Mouse (Mus musculus): ENCODE measurements around the gene Mpig6b. TPM values are rescaled to one million over a fixed set of nuclear protein-coding genes. Genes with fewer than 3 reads are reported as not detected.

Gene Mpig6b
- total and polyA plus RNA-seq, 3 experiments, result 0.31 to 2.4 (median 1.4) TPM

DNA sequence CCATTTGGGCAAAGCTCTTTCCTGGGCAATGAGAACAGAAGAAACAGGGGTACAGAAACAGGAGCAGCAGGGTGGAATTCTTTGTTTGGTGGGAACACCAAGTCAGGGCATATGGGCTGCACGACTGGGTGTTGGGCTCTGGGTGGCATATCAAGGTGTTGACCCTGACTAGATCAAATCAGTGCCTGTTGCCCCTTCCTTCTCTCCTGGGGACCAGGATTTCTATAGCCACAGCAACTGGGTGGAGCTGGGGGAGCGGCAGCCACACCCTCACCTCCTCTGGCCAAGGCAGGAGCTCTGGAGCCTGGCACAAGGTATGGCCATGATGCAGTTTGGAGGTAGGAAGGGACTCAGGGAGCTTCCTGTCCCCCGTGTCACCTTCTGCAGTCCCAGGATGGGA, 47.8 kb downstream of the Mpig6b start:
- intact Hi-C loops (cut with DNase I), result no loop called here

DNA sequence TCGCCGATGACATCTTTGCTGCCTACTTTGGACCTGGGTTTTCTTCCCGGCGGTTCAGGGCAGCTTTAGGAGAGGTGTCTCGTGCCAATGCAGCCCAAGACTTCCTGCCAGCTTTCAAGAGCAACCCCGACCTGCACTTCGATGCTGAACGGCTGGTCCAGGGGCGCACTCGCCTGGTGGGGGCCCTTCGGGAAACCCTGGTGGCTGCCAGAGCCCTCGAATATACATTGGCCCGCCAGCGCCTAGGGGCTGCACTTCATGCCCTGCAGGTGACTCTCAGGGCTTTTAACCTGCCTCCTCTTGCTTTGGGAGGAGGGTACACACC, 48.3 kb downstream of the Mpig6b start:
- Histone ChIP-seq H3K9ac (ENCODE audit: low read depth, low read length) (no peak overlapping the region), H3K27ac (no peak overlapping the region), H3K27me3 (ENCODE audit: control insufficient read depth, insufficient read depth, low read length) (no peaks in the 10 kb centered on the region), H3K4me3 (no peak overlapping the region), H3K4me1 (ENCODE audit: control insufficient read depth, insufficient read depth, low read length) (peaks cover 9% of the 10 kb centered on the region), H3K36me3 (ENCODE audit: control insufficient read depth, insufficient read depth, low read length) (no peaks in the 10 kb centered on the region), H3K79me2 (replicated peaks; ENCODE audit: control insufficient read depth, insufficient read depth, low read length) (no peaks in the 10 kb centered on the region)
- TF ChIP-seq CTCF (IDR thresholded peaks at IDR 0.05), result no peak
- no peak for TF ChIP-seq POLR2A (IDR thresholded peaks at IDR 0.05; ENCODE audit: insufficient read depth, low read depth, low read length)
- no peak for TF ChIP-seq EP300 (IDR thresholded peaks at IDR 0.05; ENCODE audit: insufficient read depth, low read depth, low read length)
- intact Hi-C loops (cut with DNase I), result no loop called here
- 68% methylated on average over 14 of the region's 14 CpGs for WGBS
- DNase-seq, result peak in 1 of 2 experiments; percentile 16

More for the DNA sequence above, 47.8 kb downstream of the Mpig6b start:
- WGBS, result 78% methylated on average over 3 of the region's 3 CpGs
- TF ChIP-seq POLR2A (IDR thresholded peaks at IDR 0.05; ENCODE audit: insufficient read depth, low read depth, low read length), result no peak
- no peak for TF ChIP-seq EP300 (IDR thresholded peaks at IDR 0.05; ENCODE audit: insufficient read depth, low read depth, low read length)
- no peak for TF ChIP-seq CTCF (IDR thresholded peaks at IDR 0.05)
- Histone ChIP-seq H3K27me3 (ENCODE audit: control insufficient read depth, insufficient read depth, low read length) (no peaks in the 10 kb centered on the region), H3K36me3 (ENCODE audit: control insufficient read depth, insufficient read depth, low read length) (no peaks in the 10 kb centered on the region), H3K4me3 (no peak overlapping the region), H3K27ac (no peak overlapping the region), H3K4me1 (ENCODE audit: control insufficient read depth, insufficient read depth, low read length) (peaks cover 9% of the 10 kb centered on the region), H3K9ac (ENCODE audit: low read depth, low read length) (no peak overlapping the region), H3K79me2 (replicated peaks; ENCODE audit: control insufficient read depth, insufficient read depth, low read length) (no peaks in the 10 kb centered on the region)
- DNase-seq, result no peak

DNA sequence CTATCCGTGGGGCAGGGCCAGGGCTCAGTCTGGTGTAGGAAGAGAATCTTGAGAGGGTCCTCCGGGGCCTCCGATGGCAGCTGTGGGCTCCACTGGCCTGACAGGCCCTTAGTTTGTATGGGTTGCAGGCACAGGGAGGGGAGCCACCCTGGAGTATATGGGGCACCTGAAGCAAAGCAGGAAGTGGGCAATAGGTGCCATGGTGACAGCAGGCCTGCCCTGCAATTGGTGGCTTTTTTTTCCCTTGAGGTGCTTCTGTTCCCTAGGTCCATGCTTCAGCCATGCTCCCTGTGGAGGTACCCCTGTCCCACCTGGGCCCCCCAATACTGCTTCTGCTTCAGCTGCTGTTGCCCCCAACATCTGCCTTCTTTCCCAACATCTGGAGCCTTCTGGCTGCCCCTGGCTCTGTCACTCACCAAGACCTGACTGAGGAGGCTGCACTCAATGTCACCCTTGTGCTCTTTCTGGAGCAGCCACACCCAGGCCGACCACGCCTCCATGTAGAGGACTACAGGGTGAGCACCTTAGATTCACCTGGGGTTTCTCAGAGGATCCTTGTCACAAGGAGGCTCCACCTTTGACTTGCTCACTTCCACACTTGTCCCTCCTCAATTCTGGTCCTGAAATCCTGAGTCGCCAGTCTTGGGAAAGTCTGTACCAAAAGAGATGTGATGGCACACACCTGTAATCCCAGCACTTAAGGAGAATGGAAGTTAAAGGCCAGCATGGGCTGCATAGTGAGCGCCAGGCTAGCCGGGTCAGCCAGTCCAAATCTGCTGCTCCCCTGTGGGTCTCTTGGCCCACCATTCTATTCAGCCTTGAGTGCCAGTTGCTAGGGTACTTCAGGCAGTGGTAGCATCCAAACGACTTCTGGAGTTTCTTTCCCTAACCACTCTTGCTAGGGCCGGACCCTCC, 48.9 kb downstream of the Mpig6b start:
- DNase-seq, result peak in 1 of 2 experiments; percentile 13
- 74% methylated on average over 10 of the region's 10 CpGs for WGBS
- intact Hi-C loops (cut with DNase I), result no loop called here

DNA sequence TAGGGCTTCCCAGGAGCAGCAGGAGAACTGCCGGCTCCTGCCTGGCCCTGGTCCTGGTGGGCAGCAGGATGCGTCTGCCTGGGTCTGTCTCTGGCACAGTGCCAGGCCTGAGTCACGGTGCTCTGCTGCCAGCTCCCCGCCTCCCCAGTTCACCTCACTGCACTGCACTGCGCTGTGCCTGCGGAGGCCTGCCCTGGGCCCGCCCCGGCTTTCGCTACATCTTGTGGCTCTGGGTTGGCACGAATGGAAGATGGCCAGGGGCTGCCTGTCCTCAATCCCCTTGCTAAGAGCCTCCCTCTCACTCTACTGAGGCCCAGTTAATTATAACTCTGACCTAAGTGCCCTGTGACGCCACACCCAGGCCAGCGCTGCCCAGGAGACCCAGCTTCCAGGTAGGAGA, 49.6 kb downstream of the Mpig6b start, which contains the start of gene Vwa7:
Vwa7 (plus strand) TSS at position 204 of the 400 bp plus-strand sequence.
- Histone ChIP-seq H3K9ac (ENCODE audit: low read depth, low read length) (0 out of 2 replicates have a peak within 1 kb of the TSS, but pooled peaks have one; percentile 27), H3K27ac (peak within 1 kb of the TSS; percentile 36), H3K36me3 (ENCODE audit: control insufficient read depth, insufficient read depth, low read length) (no peaks in the 10 kb centered on the region), H3K27me3 (ENCODE audit: control insufficient read depth, insufficient read depth, low read length) (no peaks in the 10 kb centered on the region), H3K4me3 (no peak within 1 kb of the TSS), H3K79me2 (replicated peaks; ENCODE audit: control insufficient read depth, insufficient read depth, low read length) (no peaks in the 10 kb centered on the region), H3K4me1 (ENCODE audit: control insufficient read depth, insufficient read depth, low read length) (peaks cover 3% of the 10 kb centered on the region; the same call in 1 of the 2 replicates)
- intact Hi-C loops (cut with DNase I), result no loop called here
- DNase-seq, result peak; percentile 46 to 60
- 28% methylated on average over 12 of the region's 12 CpGs for WGBS
- no peak for TF ChIP-seq EP300 (IDR thresholded peaks at IDR 0.05; ENCODE audit: insufficient read depth, low read depth, low read length)
- TF ChIP-seq POLR2A (IDR thresholded peaks at IDR 0.05; ENCODE audit: insufficient read depth, low read depth, low read length), result no peak
- TF ChIP-seq CTCF (IDR thresholded peaks at IDR 0.05), result no peak

More for the DNA sequence above, 48.9 kb downstream of the Mpig6b start:
- no peaks in the 10 kb centered on the region for H3K79me2 ChIP-seq (replicated peaks; ENCODE audit: control insufficient read depth, insufficient read depth, low read length)
- no peak for TF ChIP-seq EP300 (IDR thresholded peaks at IDR 0.05; ENCODE audit: insufficient read depth, low read depth, low read length)
- no peaks in the 10 kb centered on the region for H3K36me3 ChIP-seq (ENCODE audit: control insufficient read depth, insufficient read depth, low read length)
- H3K9ac ChIP-seq (ENCODE audit: low read depth, low read length), result no peak overlapping the region
- no peak overlapping the region for H3K4me3 ChIP-seq
- H3K4me1 ChIP-seq (ENCODE audit: control insufficient read depth, insufficient read depth, low read length), result peaks cover 6% of the 10 kb centered on the region; the same call in 1 of the 2 replicates
- H3K27ac ChIP-seq, result peak overlapping the region; percentile 36
- no peaks in the 10 kb centered on the region for H3K27me3 ChIP-seq (ENCODE audit: control insufficient read depth, insufficient read depth, low read length)

DNA sequence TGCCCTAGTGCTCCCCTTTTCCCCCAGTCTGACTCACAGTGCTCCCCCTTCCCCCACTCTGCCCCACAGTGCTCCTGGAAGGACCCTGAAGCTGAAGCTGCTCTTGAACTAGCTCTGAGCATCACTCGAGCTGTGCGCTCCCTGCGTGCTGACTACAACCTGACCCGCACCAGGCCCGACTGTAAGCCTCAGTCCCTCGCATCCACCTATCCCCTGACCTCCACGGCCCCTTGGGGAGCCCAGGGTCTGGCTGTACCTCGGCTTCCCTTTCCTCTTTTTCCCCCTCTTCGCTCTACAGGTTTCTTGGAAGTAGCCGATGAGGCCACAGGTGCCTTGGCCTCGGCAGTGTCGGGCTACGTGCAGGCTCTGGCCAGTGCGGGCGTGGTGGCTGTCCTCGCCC, 50.7 kb downstream of the Mpig6b start:
- intact Hi-C loops (cut with DNase I), result no loop called here
- Histone ChIP-seq H3K36me3 (ENCODE audit: control insufficient read depth, insufficient read depth, low read length) (no peaks in the 10 kb centered on the region), H3K27me3 (ENCODE audit: control insufficient read depth, insufficient read depth, low read length) (no peaks in the 10 kb centered on the region), H3K4me3 (no peak overlapping the region), H3K4me1 (ENCODE audit: control insufficient read depth, insufficient read depth, low read length) (no peaks in the 10 kb centered on the region), H3K79me2 (replicated peaks; ENCODE audit: control insufficient read depth, insufficient read depth, low read length) (no peaks in the 10 kb centered on the region), H3K9ac (ENCODE audit: low read depth, low read length) (no peak overlapping the region), H3K27ac (no peak overlapping the region)
- no peak for TF ChIP-seq CTCF (IDR thresholded peaks at IDR 0.05)
- peak in 1 of 2 experiments; percentile 18 for DNase-seq
- WGBS, result 90% methylated on average over 16 of the region's 16 CpGs

DNA sequence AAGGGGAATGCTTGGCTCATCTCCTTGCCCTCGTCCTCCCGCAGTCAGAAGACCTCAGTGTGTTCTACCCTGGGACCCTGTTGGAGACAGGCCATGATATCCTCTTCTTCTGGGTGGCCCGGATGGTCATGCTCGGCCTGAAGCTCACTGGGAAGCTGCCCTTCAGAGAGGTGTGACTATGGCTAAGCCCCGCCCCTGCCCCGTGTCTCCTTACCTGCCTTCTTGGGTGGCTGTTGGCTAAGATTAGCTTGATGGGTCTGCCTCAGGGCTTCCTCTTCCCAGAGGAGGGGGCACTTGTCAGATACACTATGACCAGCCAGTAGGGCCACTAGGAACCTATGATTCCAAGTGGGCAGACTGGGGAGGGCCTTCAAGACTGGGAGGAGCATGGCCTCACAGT, 52.8 kb downstream of the Mpig6b start:
- H3K27ac ChIP-seq, result no peak overlapping the region
- H3K27me3 ChIP-seq (ENCODE audit: control insufficient read depth, insufficient read depth, low read length), result no peaks in the 10 kb centered on the region
- no peaks in the 10 kb centered on the region for H3K36me3 ChIP-seq (ENCODE audit: control insufficient read depth, insufficient read depth, low read length)
- no peaks in the 10 kb centered on the region for H3K4me1 ChIP-seq (ENCODE audit: control insufficient read depth, insufficient read depth, low read length)
- no peak overlapping the region for H3K9ac ChIP-seq (ENCODE audit: low read depth, low read length)
- intact Hi-C loops (cut with DNase I), result no loop called here
- TF ChIP-seq POLR2A (IDR thresholded peaks at IDR 0.05; ENCODE audit: insufficient read depth, low read depth, low read length), result no peak
- TF ChIP-seq CTCF (IDR thresholded peaks at IDR 0.05), result no peak
- no peak for TF ChIP-seq EP300 (IDR thresholded peaks at IDR 0.05; ENCODE audit: insufficient read depth, low read depth, low read length)
- H3K4me3 ChIP-seq, result no peak overlapping the region
- DNase-seq, result peak in 1 of 2 experiments; percentile 14
- 80% methylated on average over 6 of the region's 6 CpGs for WGBS
- no peaks in the 10 kb centered on the region for H3K79me2 ChIP-seq (replicated peaks; ENCODE audit: control insufficient read depth, insufficient read depth, low read length)

Other genes starting within 250 kb of the Mpig6b start
Only the 30 nearest of the 45 such genes appear.
- 10 to 100 TPM; 14.5 TPM for gene Neu1, start 134.9 kb downstream of the Mpig6b start, total RNA-seq (2021)
- gene Neu1, start 134.9 kb downstream of the Mpig6b start, polyA plus RNA-seq (2012; rRNA removed), result 22.0 and 23.6 TPM in 2 replicates
- gene Hspa1b, start 106.9 kb downstream of the Mpig6b start, total RNA-seq (2021), result 10 to 100 TPM in 1 of 2 experiments, 1 to 10 TPM in 1; 2.9 to 11.2 TPM
- gene Hspa1b, start 106.9 kb downstream of the Mpig6b start, polyA plus RNA-seq (2012; rRNA removed), result 2.0 and 6.3 TPM in 2 replicates
- gene Gm20481, start 96.3 kb downstream of the Mpig6b start, total RNA-seq (2021), result not detected
- not detected in 2 replicates for gene Gm20481, start 96.3 kb downstream of the Mpig6b start, polyA plus RNA-seq (2012; rRNA removed)
- gene Hspa1a, start 94.0 kb downstream of the Mpig6b start, total RNA-seq (2021), result 1 to 10 TPM; 3.3 to 9.8 TPM
- 3.0 and 5.9 TPM in 2 replicates for gene Hspa1a, start 94.0 kb downstream of the Mpig6b start, polyA plus RNA-seq (2012; rRNA removed)
- gene Hspa1l, start 93.5 kb downstream of the Mpig6b start, total RNA-seq (2021), result 10 to 100 TPM in 1 of 2 experiments, 1 to 10 TPM in 1; 8.3 to 10.9 TPM
- 3.6 and 6.6 TPM in 2 replicates for gene Hspa1l, start 93.5 kb downstream of the Mpig6b start, polyA plus RNA-seq (2012; rRNA removed)
- gene Lsm2, start 84.3 kb downstream of the Mpig6b start, total RNA-seq (2021), result 10 to 100 TPM; 17.3 to 21.3 TPM
- 50.7 and 58.0 TPM in 2 replicates for gene Lsm2, start 84.3 kb downstream of the Mpig6b start, polyA plus RNA-seq (2012; rRNA removed)
- gene Vars, start 65.2 kb downstream of the Mpig6b start, total RNA-seq (2021), result 10 to 100 TPM; 27.0 to 28.5 TPM
- 32.7 and 39.2 TPM in 2 replicates for gene Vars, start 65.2 kb downstream of the Mpig6b start, polyA plus RNA-seq (2012; rRNA removed)
- 10 to 100 TPM; 10.0 to 10.9 TPM for gene Vwa7, start 49.6 kb downstream of the Mpig6b start, total RNA-seq (2021)
- gene Vwa7, start 49.6 kb downstream of the Mpig6b start, polyA plus RNA-seq (2012; rRNA removed), result 7.5 and 10.2 TPM in 2 replicates
- gene Sapcd1, start 38.2 kb downstream of the Mpig6b start, total RNA-seq (2021), result not detected
- 0.20 and 0.67 TPM in 2 replicates for gene Sapcd1, start 38.2 kb downstream of the Mpig6b start, polyA plus RNA-seq (2012; rRNA removed)
- under 1 TPM; 0.23 to 0.29 TPM for gene Msh5, start 19.4 kb downstream of the Mpig6b start, total RNA-seq (2021)
- gene Msh5, start 19.4 kb downstream of the Mpig6b start, polyA plus RNA-seq (2012; rRNA removed), result 1.00 and 1.2 TPM in 2 replicates
- gene Clic1, start 16.2 kb downstream of the Mpig6b start, total RNA-seq (2021), result 10 to 100 TPM; 32.5 to 33.1 TPM
- gene Clic1, start 16.2 kb downstream of the Mpig6b start, polyA plus RNA-seq (2012; rRNA removed), result 44.4 and 51.6 TPM in 2 replicates
- gene Ddah2, start 7.1 kb downstream of the Mpig6b start, total RNA-seq (2021), result 10 to 100 TPM; 20.0 to 20.5 TPM
- gene Ddah2, start 7.1 kb downstream of the Mpig6b start, polyA plus RNA-seq (2012; rRNA removed), result 31.4 and 40.8 TPM in 2 replicates
- gene Ly6g6c, start 796 bp downstream of the Mpig6b start, total RNA-seq (2021), result under 1 TPM; 0.34 to 0.55 TPM
- 0.23 and 0.64 TPM in 2 replicates for gene Ly6g6c, start 796 bp downstream of the Mpig6b start, polyA plus RNA-seq (2012; rRNA removed)
- not detected for gene Ly6g6e, start 10.7 kb upstream of the Mpig6b start, total RNA-seq (2021)
- gene Ly6g6e, start 10.7 kb upstream of the Mpig6b start, polyA plus RNA-seq (2012; rRNA removed), result 0.41 TPM in 1 of 2 replicates, not detected in the other
- under 1 TPM in 1 of 2 experiments, not detected in 1; 0.61 TPM for gene Ly6g6d, start 11.9 kb upstream of the Mpig6b start, total RNA-seq (2021)
- 1.3 and 1.6 TPM in 2 replicates for gene Ly6g6d, start 11.9 kb upstream of the Mpig6b start, polyA plus RNA-seq (2012; rRNA removed)
- not detected for gene Ly6g6f, start 19.4 kb upstream of the Mpig6b start, total RNA-seq (2021)
- gene Ly6g6f, start 19.4 kb upstream of the Mpig6b start, polyA plus RNA-seq (2012; rRNA removed), result 0.27 TPM in 1 of 2 replicates, not detected in the other
- 10 to 100 TPM; 53.2 to 62.5 TPM for gene Abhd16a, start 23.1 kb upstream of the Mpig6b start, total RNA-seq (2021)
- gene Abhd16a, start 23.1 kb upstream of the Mpig6b start, polyA plus RNA-seq (2012; rRNA removed), result 95.7 and 98.2 TPM in 2 replicates
- not detected for gene Ly6g5c, start 42.1 kb upstream of the Mpig6b start, total RNA-seq (2021)
- gene Ly6g5c, start 42.1 kb upstream of the Mpig6b start, polyA plus RNA-seq (2012; rRNA removed), result not detected in 2 replicates
- gene Ly6g5b, start 49.2 kb upstream of the Mpig6b start, total RNA-seq (2021), result under 1 TPM in 1 of 2 experiments, not detected in 1; 0.36 TPM
- gene Ly6g5b, start 49.2 kb upstream of the Mpig6b start, polyA plus RNA-seq (2012; rRNA removed), result 0.23 and 0.35 TPM in 2 replicates
- gene Gpank1, start 55.3 kb upstream of the Mpig6b start, total RNA-seq (2021), result 1 to 10 TPM; 6.8 to 8.5 TPM
- gene Gpank1, start 55.3 kb upstream of the Mpig6b start, polyA plus RNA-seq (2012; rRNA removed), result 9.5 TPM in 2 replicates
- 100 to 1,000 TPM; 149 to 170 TPM for gene Csnk2b, start 55.9 kb upstream of the Mpig6b start, total RNA-seq (2021)
- gene Csnk2b, start 55.9 kb upstream of the Mpig6b start, polyA plus RNA-seq (2012; rRNA removed), result 297 and 301 TPM in 2 replicates
- gene D17H6S53E, start 60.2 kb upstream of the Mpig6b start, total RNA-seq (2021), result 10 to 100 TPM; 30.2 to 31.3 TPM
- 7.7 and 11.8 TPM in 2 replicates for gene D17H6S53E, start 60.2 kb upstream of the Mpig6b start, polyA plus RNA-seq (2012; rRNA removed)
- gene Apom, start 65.9 kb upstream of the Mpig6b start, total RNA-seq (2021), result not detected
- gene Apom, start 65.9 kb upstream of the Mpig6b start, polyA plus RNA-seq (2012; rRNA removed), result not detected in 2 replicates
- 100 to 1,000 TPM; 216 to 252 TPM for gene Bag6, start 69.0 kb upstream of the Mpig6b start, total RNA-seq (2021)
- gene Bag6, start 69.0 kb upstream of the Mpig6b start, polyA plus RNA-seq (2012; rRNA removed), result 140 and 150 TPM in 2 replicates
- gene Prrc2a, start 98.7 kb upstream of the Mpig6b start, total RNA-seq (2021), result 100 to 1,000 TPM; 132 to 139 TPM
- gene Prrc2a, start 98.7 kb upstream of the Mpig6b start, polyA plus RNA-seq (2012; rRNA removed), result 183 and 197 TPM in 2 replicates
- 1 to 10 TPM; 2.9 to 3.9 TPM for gene Aif1, start 109.9 kb upstream of the Mpig6b start, total RNA-seq (2021)
- gene Aif1, start 109.9 kb upstream of the Mpig6b start, polyA plus RNA-seq (2012; rRNA removed), result 1.5 and 2.0 TPM in 2 replicates
- 1 to 10 TPM; 4.1 to 4.5 TPM for gene Lst1, start 122.3 kb upstream of the Mpig6b start, total RNA-seq (2021)
- 7.2 and 11.3 TPM in 2 replicates for gene Lst1, start 122.3 kb upstream of the Mpig6b start, polyA plus RNA-seq (2012; rRNA removed)
- gene Ltb, start 128.3 kb upstream of the Mpig6b start, total RNA-seq (2021), result 1 to 10 TPM; 1.3 TPM
- gene Ltb, start 128.3 kb upstream of the Mpig6b start, polyA plus RNA-seq (2012; rRNA removed), result 2.0 and 5.2 TPM in 2 replicates
- under 1 TPM in 1 of 2 experiments, not detected in 1; 0.34 TPM for gene Tnf, start 135.8 kb upstream of the Mpig6b start, total RNA-seq (2021)
- gene Tnf, start 135.8 kb upstream of the Mpig6b start, polyA plus RNA-seq (2012; rRNA removed), result 0.38 and 0.80 TPM in 2 replicates
- under 1 TPM in 1 of 2 experiments, not detected in 1; 0.23 TPM for gene Lta, start 139.2 kb upstream of the Mpig6b start, total RNA-seq (2021)
- gene Lta, start 139.2 kb upstream of the Mpig6b start, polyA plus RNA-seq (2012; rRNA removed), result 0.12 TPM in 1 of 2 replicates, not detected in the other

Measured in heart, adult 2 months (tissue).